Mouse (Mus musculus): ENCODE measurements around the gene Arf3. TPM values are rescaled to one million over a fixed set of nuclear protein-coding genes. Genes with fewer than 3 reads are reported as not detected.
"Not testable (repeated sequence)": the region's sequence is repeated elsewhere in the genome, so short reads cannot be mapped to it uniquely, and the experiment has no call there.

Arf3 gene
- total RNA-seq, 4 experiments from 2014 or later: 730 to 835 (median 787) TPM

GRCm38 (mm10) chr15:98762201-98762621, 803 bp downstream of the Arf3 start:
- peak; percentile 66 to 67 for DNase-seq (ENCODE audit: low spot score in 2 of 2)

GRCm38 (mm10) chr15:98754125-98754524, 8.9 kb downstream of the Arf3 start:
- no peak for DNase-seq (ENCODE audit: low spot score in 2 of 2)

- no peak for DNase-seq (ENCODE audit: low spot score in 2 of 2)
These were observed 10.0 kb downstream of the Arf3 start for GRCm38 (mm10) chr15:98753021-98753423.

- DNase-seq (ENCODE audit: low spot score in 2 of 2): no peak
These were observed 13.9 kb downstream of the Arf3 start for GRCm38 (mm10) chr15:98749093-98749492.

- DNase-seq (ENCODE audit: low spot score in 2 of 2): no peak
These were observed 15.7 kb downstream of the Arf3 start for GRCm38 (mm10) chr15:98747296-98747695.

- DNase-seq (ENCODE audit: low spot score in 2 of 2): no peak
These were observed 16.6 kb downstream of the Arf3 start for GRCm38 (mm10) chr15:98746344-98746965.

GRCm38 (mm10) chr15:98743863-98744262, 19.2 kb downstream of the Arf3 start:
- not testable (repeated sequence) for DNase-seq (ENCODE audit: low spot score in 2 of 2)

- no peak for DNase-seq (ENCODE audit: low spot score in 2 of 2)
These were observed 20.1 kb downstream of the Arf3 start for GRCm38 (mm10) chr15:98742766-98743428.

GRCm38 (mm10) chr15:98740219-98740618, 22.8 kb downstream of the Arf3 start:
- DNase-seq (ENCODE audit: low spot score in 2 of 2): peak in 1 of 2 experiments; percentile 31

GRCm38 (mm10) chr15:98738796-98739195, 24.2 kb downstream of the Arf3 start:
- DNase-seq (ENCODE audit: low spot score in 2 of 2): no peak

- DNase-seq (ENCODE audit: low spot score in 2 of 2): peak in 1 of 2 experiments; percentile 41
These were observed 25.1 kb downstream of the Arf3 start for GRCm38 (mm10) chr15:98737881-98738280.

- no peak for DNase-seq (ENCODE audit: low spot score in 2 of 2)
These were observed 26.5 kb downstream of the Arf3 start for GRCm38 (mm10) chr15:98736521-98736920.

GRCm38 (mm10) chr15:98733976-98734566, 28.9 kb downstream of the Arf3 start:
- DNase-seq (ENCODE audit: low spot score in 2 of 2): no peak

- no peak for DNase-seq (ENCODE audit: low spot score in 2 of 2)
These were observed 29.6 kb downstream of the Arf3 start for GRCm38 (mm10) chr15:98733370-98733769.

GRCm38 (mm10) chr15:98732006-98732531, 30.9 kb downstream of the Arf3 start:
- DNase-seq (ENCODE audit: low spot score in 2 of 2): no peak

GRCm38 (mm10) chr15:98730790-98731189, 32.2 kb downstream of the Arf3 start:
- no peak for DNase-seq (ENCODE audit: low spot score in 2 of 2)

- no peak for DNase-seq (ENCODE audit: low spot score in 2 of 2)
These were observed 33.0 kb downstream of the Arf3 start for GRCm38 (mm10) chr15:98729791-98730545.

- DNase-seq (ENCODE audit: low spot score in 2 of 2): no peak
These were observed 34.6 kb downstream of the Arf3 start for GRCm38 (mm10) chr15:98728366-98728765.

- no peak for DNase-seq (ENCODE audit: low spot score in 2 of 2)
These were observed 35.3 kb downstream of the Arf3 start, which contains the start of gene Fkbp11 for GRCm38 (mm10) chr15:98727443-98728321. TSS of gene Fkbp11 (minus strand) at chr15:98728198.

GRCm38 (mm10) chr15:98726746-98727145, 36.3 kb downstream of the Arf3 start:
- DNase-seq (ENCODE audit: low spot score in 2 of 2): no peak

- DNase-seq (ENCODE audit: low spot score in 2 of 2): no peak
These were observed 36.9 kb downstream of the Arf3 start for GRCm38 (mm10) chr15:98726079-98726478.

Data from layer of hippocampus, adult 8-10 months (tissue).